Mouse (Mus musculus) hindbrain, embryonic 10.5 days (tissue): ENCODE measurements around the gene Prr5l. TPM values are rescaled to one million over a fixed set of nuclear protein-coding genes. Genes with fewer than 3 reads are reported as not detected.

Source experiments
- DNase-seq: peaks from one replicate; pipeline ENCODE4 v3.0.0-alpha.2; 2017; ENCODE audit warnings: low spot score
- H3K27ac ChIP-seq: fragments of 300-500 bp; sonication (generic); 2 replicates; pipeline ENCODE4 v1.5.1; 2016; ENCODE audit warnings: mild to moderate bottlenecking, moderate library complexity
- H3K27me3 ChIP-seq: fragments of 300-500 bp; sonication (generic); 2 replicates; pipeline ENCODE4 v1.6.1; 2016; ENCODE audit warnings: mild to moderate bottlenecking; ENCODE audit not compliant: poor library complexity, insufficient read depth, severe bottlenecking
- H3K36me3 ChIP-seq: fragments of 300-500 bp; sonication (generic); 2 replicates; pipeline ENCODE4 v1.6.1; 2016; ENCODE audit warnings: mild to moderate bottlenecking, moderate library complexity
- H3K4me1 ChIP-seq: fragments of 300-500 bp; sonication (generic); replicated peaks from 2 replicates; pipeline ENCODE4 v1.6.1; 2016; ENCODE audit warnings: mild to moderate bottlenecking
- H3K4me3 ChIP-seq: fragments of 300-500 bp; sonication (generic); 2 replicates; pipeline ENCODE4 v1.5.1; 2016; ENCODE audit warnings: mild to moderate bottlenecking, moderate library complexity
- H3K9me3 ChIP-seq: fragments of 300-500 bp; sonication (generic); 2 replicates; pipeline ENCODE4 v1.6.1; 2016; ENCODE audit warnings: mild to moderate bottlenecking, moderate library complexity
- WGBS: fragments of 180-500 bp; shearing (Covaris S2); methylation state at CpG from one replicate; pipeline ENCODE4 v1.1.7; 2016; 5-methylcytosine and 5-hydroxymethylcytosine counted together
- polyA plus RNA-seq: library from polyadenylated mRNA; unstranded; fragments of >200 nt; fragmentation: Nextera tagmentation; extraction: Ambion mirVana; gene quantifications from 2 replicates; pipeline ENCODE4 v1.2.1, GENCODE M21; 2016

The Prr5l gene
- polyA plus RNA-seq, 1 experiment from 2014 or later = 17.8 TPM

DNA sequence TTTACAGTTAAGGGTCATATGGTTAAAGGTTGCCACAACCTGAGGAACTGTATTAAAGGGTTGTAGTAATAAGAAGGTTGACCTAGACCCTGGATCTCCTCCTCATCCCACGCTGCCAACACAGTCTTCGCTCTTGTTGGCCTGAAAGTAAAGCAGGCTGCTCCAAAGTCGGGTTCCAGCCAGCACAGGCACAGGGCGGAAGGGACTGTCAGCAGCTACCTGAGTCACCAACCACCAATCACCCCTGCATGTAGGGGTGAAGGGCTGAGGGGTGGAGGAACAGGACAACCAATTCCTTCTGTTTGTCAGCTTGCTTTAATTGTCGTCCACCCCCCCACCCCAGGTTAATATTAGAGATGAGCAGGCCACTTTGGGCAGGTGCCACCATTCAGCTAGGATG, 119.3 kb downstream of the Prr5l start:
- Histone ChIP-seq H3K4me1 (peaks cover 15% of the 10 kb centered on the region), H3K9me3 (no peaks in the 10 kb centered on the region), H3K36me3 (peaks cover 18% of the 10 kb centered on the region; the same call in 1 of the 2 replicates), H3K4me3 (no peak overlapping the region), H3K27me3 (no peaks in the 10 kb centered on the region), H3K27ac (no peak overlapping the region)
- DNase-seq = no peak
- 90% methylated on average over 5 of the region's 5 CpGs for WGBS

DNA sequence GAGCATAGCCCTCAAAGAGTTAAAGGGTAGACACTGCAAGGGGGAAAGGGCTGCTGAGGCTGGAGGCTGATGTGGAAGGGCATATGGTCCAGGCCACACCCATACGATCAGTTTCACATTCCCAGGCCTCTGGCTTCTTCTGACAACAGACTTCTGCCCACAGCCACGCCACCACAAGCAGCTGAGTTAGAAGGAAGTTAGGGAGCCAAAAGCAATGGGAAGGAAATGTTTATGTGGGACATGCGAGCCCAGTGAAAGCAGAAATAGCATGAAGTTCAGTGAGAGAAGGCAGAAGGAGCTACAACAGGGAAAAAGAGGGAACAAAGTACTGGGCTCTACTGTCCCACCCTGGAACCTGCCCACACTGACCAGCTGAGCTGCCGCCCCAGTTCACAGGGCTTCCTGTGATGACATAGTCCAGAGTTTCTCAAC, 119.9 kb downstream of the Prr5l start:
- DNase-seq = no peak
- Histone ChIP-seq H3K27me3 (no peaks in the 10 kb centered on the region), H3K4me3 (no peak overlapping the region), H3K4me1 (peaks cover 15% of the 10 kb centered on the region), H3K9me3 (no peaks in the 10 kb centered on the region), H3K36me3 (peaks cover 19% of the 10 kb centered on the region; the same call in 1 of the 2 replicates), H3K27ac (peak overlapping the region; percentile 26; the same call in 1 of the 2 replicates)
- WGBS = 70% methylated on average over 4 of the region's 4 CpGs

DNA sequence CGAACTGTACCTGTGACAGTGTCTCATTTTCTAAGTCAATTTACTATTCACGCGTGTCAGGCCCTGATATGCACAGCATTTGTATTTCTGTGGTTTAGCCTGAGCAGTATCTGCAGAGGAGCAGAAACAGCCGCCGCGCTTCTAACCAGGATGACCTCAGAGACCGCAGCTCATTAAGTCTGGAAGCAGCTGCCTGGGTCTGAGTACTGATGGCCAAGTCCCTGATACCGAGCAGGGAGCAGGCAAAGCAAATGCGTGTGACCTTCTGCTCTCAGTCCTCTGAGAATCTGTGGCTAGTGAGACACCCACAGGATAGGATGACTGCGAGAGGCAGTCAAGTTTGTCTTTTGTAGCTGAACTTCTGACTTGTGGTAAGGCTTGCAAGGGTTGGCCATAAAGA, 120.4 kb downstream of the Prr5l start:
- DNase-seq = no peak
- Histone ChIP-seq H3K27ac (no peak overlapping the region), H3K9me3 (no peaks in the 10 kb centered on the region), H3K4me1 (peaks cover 17% of the 10 kb centered on the region), H3K27me3 (no peaks in the 10 kb centered on the region), H3K4me3 (no peak overlapping the region), H3K36me3 (peaks cover 17% of the 10 kb centered on the region; the same call in 1 of the 2 replicates)
- 80% methylated on average over 10 of the region's 10 CpGs for WGBS

DNA sequence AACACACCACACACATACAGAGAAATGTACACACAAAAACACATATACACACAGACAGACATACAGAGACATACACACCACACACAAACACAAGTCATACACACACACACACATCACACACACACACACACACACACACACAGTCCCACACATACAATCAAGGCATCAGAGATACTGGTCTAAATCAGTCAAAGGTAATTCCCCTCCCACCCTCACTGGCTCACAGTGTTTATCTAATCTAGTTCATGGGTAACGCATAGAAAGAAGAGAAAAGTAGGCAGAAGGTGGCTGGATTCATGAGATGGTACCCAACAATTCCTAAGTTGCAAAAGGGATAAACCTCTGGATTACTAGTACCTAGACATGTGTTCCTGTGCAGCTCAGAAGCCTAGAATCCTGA, 120.9 kb downstream of the Prr5l start:
- 95% methylated on average over 1 of the region's 1 CpGs for WGBS
- peaks cover 14% of the 10 kb centered on the region; the same call in 1 of the 2 replicates for H3K36me3 ChIP-seq
- H3K4me3 ChIP-seq = no peak overlapping the region
- DNase-seq = no peak
- no peaks in the 10 kb centered on the region for H3K27me3 ChIP-seq
- no peaks in the 10 kb centered on the region for H3K9me3 ChIP-seq
- H3K27ac ChIP-seq = no peak overlapping the region
- H3K4me1 ChIP-seq = peaks cover 18% of the 10 kb centered on the region

DNA sequence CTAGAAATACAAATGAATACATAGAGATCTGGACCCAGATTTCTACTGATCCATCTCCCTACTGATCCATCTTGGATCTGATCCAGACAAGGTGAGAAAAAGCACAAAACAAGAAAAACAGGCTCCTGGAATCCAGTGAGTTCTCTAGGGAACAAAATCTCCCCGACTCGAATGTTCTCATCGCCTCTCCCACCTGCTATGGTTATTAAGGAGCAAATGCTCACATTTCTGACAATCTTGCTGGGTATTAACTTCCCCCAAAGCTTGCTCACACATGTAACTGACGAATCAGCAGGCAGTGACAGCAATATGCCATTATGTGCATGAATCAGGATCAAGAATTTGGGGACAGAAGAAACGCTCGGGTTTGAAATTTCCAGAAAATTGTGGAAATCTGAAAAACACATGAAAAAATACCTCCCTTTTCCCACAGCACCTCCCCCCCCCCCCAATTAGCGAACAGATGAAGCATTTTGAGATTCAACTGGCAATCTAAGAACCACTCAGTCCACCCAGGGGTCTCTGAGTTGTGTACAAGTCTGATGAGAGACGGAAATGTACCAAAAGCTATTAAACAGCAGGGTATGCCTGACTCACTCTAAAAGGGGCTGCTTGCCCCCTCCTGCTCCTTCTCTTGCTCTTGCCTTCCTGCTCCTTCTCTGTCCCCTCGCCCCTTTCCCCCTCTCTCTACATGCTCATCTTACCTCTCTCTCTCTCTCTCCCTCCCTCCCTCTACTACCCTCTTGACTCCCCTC, 123.1 kb downstream of the Prr5l start:
- Histone ChIP-seq H3K27ac (no peak overlapping the region), H3K4me3 (no peak overlapping the region), H3K36me3 (peaks cover 14% of the 10 kb centered on the region; the same call in 1 of the 2 replicates), H3K9me3 (no peaks in the 10 kb centered on the region), H3K27me3 (no peaks in the 10 kb centered on the region), H3K4me1 (peaks cover 39% of the 10 kb centered on the region)
- 71% methylated on average over 9 of the region's 9 CpGs for WGBS
- DNase-seq = no peak

DNA sequence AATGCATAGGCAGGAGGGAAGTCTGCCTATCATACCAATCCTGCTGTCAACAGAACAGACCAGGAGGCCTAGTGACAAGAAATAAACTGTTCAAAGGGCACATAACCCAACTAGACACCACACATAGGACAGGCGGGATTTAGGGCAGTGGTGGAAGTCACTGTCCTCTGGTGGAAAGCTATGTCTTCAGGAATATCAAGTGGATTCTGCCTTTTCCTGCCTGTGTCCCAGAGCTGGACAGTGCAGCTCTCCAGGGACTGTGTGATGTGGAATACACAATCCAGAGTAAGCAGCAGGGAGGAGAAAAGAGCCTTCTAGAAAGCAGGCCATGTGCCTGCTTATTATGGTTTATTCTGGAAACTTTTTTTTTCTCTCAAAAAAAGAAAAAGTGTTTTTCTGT, 125.0 kb downstream of the Prr5l start:
- no peak overlapping the region for H3K27ac ChIP-seq
- no peaks in the 10 kb centered on the region for H3K27me3 ChIP-seq
- peaks cover 4% of the 10 kb centered on the region; the same call in 1 of the 2 replicates for H3K36me3 ChIP-seq
- 87% methylated on average over 1 of the region's 1 CpGs for WGBS
- no peaks in the 10 kb centered on the region for H3K9me3 ChIP-seq
- no peak for DNase-seq
- H3K4me1 ChIP-seq = peaks cover 47% of the 10 kb centered on the region
- no peak overlapping the region for H3K4me3 ChIP-seq

DNA sequence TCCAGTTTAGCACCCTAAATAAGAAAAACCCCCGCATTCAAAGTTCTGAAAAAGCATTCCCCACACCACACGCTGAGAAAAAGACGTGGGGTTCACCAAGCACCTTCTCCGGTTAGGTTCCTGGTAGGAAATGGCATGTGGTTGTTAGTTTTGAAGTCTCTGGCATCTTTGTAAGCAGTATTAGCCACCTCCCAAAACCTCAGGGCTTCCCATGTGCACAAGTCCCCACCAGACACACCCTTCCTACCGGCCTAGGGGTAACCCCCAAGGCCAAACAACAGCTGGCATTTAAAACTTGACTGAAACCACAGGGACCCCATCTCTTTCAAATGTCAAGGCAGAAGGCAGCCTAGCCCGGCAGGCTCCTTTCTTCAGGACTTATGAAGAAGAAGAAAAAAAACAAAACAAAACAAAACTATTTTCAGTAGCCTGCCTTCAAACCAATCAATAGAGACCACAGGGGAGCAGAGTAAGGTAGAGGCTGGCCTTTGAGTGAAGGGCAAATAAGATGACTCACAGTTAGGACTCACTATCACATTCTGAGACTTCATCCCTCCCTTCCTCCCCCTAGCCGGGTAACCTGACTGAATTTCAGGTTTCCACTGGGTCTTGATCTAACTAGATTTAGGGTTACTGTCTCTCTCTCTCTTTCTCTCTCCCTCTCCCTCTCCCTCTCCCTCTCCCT, 126.6 kb downstream of the Prr5l start:
- Histone ChIP-seq H3K9me3 (no peaks in the 10 kb centered on the region), H3K36me3 (peaks cover 3% of the 10 kb centered on the region; the same call in 1 of the 2 replicates), H3K27me3 (no peaks in the 10 kb centered on the region), H3K4me3 (no peak overlapping the region), H3K4me1 (peaks cover 50% of the 10 kb centered on the region), H3K27ac (peak overlapping the region; percentile 31; the same call in 1 of the 2 replicates)
- DNase-seq = no peak
- WGBS = 22% methylated on average over 7 of the region's 7 CpGs

DNA sequence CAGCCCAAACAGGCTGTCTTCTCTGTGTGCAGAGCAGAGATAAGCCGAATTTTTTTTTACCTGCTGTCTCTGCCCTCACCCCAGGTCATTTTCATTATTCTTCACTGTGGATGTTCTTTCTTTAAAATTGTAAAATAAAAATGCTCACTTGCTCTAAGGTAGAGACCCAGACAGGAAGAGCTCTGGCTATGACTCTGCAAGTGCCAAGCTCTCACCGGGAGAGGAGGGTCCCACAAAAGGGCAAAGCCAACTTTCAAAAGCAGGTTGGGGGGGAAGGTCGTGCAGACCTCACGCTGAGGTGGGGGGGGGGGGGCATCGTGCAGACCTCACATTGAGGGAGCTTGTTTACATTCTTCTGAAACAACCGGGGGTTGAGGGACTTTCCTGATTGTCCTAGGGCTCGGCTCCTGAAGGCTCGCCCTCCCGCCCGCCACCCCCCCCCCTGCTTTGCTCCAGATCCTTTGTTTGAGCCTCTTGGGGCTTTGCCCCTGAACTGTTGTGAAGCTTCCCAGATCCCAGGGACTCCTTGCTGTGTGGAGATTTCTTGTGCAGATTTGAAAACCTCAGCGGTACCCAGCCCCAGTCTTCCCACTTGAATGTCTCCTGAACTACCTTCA, 127.8 kb downstream of the Prr5l start:
- WGBS = 2% methylated on average over 11 of the region's 11 CpGs
- DNase-seq = peak; percentile 40
- Histone ChIP-seq H3K9me3 (no peaks in the 10 kb centered on the region), H3K36me3 (peaks cover 3% of the 10 kb centered on the region; the same call in 1 of the 2 replicates), H3K4me3 (peak overlapping the region; percentile 40), H3K27ac (peak overlapping the region; percentile 84), H3K4me1 (peaks cover 56% of the 10 kb centered on the region), H3K27me3 (no peaks in the 10 kb centered on the region)

DNA sequence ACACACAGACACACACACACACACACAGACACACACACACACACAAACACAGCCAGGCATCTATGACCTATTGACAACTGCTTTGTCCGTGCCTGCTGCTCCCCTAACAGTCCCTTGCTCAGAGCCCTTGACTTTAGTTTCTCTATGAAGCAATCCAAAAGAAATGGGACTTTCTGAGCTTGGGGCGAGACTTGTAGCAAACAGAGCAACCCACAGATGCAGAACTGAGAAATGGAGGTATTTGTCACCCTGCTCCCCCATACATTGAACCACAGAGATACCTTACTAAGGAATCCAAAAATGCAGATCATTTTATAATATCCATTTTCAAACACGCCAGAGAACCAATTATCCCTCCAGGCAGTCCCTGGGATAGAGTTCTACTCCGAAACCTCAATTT, 128.4 kb downstream of the Prr5l start:
- H3K36me3 ChIP-seq = peaks cover 3% of the 10 kb centered on the region; the same call in 1 of the 2 replicates
- WGBS = 44% methylated on average over 4 of the region's 4 CpGs
- H3K27ac ChIP-seq = peak overlapping the region; percentile 84; the same call in 1 of the 2 replicates
- H3K9me3 ChIP-seq = no peaks in the 10 kb centered on the region
- DNase-seq = no peak
- no peak overlapping the region for H3K4me3 ChIP-seq
- no peaks in the 10 kb centered on the region for H3K27me3 ChIP-seq
- peaks cover 53% of the 10 kb centered on the region for H3K4me1 ChIP-seq

DNA sequence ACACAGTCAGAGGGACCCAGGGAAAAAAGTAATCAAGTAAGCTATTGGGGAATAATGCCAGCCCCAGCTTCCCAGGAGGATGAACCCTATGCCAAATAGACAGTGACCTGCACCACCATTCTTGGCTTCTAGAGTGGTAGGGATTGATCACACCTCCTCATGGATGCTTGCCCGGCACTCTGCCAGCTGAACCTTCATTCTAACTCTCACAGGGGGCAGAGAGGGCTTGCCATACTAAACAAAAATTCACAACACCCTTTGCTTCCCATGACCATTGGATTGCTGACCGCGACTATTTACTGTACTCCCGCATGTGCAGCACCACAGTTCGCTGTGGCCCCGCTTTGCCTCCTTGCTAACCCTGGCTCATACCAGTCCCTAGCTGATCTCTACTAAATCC, 129.8 kb downstream of the Prr5l start:
- Histone ChIP-seq H3K27ac (no peak overlapping the region), H3K27me3 (no peaks in the 10 kb centered on the region), H3K4me3 (no peak overlapping the region), H3K36me3 (no peaks in the 10 kb centered on the region), H3K4me1 (peaks cover 53% of the 10 kb centered on the region), H3K9me3 (no peaks in the 10 kb centered on the region)
- 91% methylated on average over 6 of the region's 6 CpGs for WGBS
- no peak for DNase-seq

DNA sequence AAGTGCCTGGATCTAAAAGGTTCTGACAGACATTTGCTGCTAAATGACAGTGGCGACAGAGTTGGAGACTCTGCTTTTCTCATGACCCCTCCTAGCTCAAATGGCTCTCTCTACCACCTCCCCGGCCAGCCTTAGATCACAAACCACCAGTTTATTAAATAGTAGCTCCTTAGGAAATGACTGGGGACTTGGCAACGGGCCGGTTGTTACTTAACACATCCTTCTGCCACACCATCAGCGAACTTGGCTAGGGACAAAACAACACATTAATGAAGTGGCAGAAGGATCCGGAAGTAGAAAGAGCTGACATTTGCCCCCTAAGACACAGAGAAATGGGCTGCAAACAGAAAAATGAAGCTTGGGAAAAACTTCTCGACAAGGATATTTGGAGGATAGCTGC, 130.4 kb downstream of the Prr5l start:
- 86% methylated on average over 7 of the region's 7 CpGs for WGBS
- DNase-seq = no peak
- Histone ChIP-seq H3K27me3 (no peaks in the 10 kb centered on the region), H3K27ac (no peak overlapping the region), H3K4me1 (peaks cover 50% of the 10 kb centered on the region), H3K36me3 (no peaks in the 10 kb centered on the region), H3K4me3 (no peak overlapping the region), H3K9me3 (no peaks in the 10 kb centered on the region)

DNA sequence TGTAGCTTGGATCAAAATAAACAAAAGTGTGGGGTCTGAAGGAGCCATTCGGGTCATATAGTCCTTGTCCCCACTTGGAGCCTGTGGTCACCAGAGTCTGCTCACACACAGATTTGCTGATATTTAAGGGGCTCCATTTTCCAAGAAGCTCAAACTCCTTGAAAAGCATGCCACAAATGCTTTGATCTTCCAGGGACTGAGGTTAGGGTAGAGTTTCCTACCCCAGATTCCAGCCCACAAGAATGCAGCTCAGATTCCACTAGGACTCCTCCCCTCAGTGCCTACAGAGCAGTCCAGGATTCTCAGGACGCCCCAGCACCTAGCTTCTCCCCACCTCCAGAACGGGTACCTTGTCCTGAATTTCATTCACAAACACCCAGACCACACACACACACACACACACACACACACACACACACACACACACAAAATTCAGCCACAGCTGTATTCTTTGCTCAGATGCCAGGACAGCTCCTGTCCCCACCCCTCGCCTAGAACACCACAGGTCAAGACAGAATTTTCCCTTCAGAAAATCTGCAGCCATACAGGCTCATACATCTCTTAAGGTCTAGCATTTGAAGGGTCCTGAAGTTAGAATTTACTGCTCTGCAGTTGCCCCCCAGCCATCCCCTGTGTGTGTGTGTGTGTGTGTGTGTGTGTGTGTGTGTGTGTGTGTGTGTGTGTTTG, 131.4 kb downstream of the Prr5l start:
- Histone ChIP-seq H3K27ac (peak overlapping the region; percentile 66), H3K4me1 (peaks cover 45% of the 10 kb centered on the region), H3K9me3 (no peaks in the 10 kb centered on the region), H3K4me3 (no peak overlapping the region), H3K36me3 (0 out of 2 replicates have a peak, but pooled peaks cover 5% of the 10 kb centered on the region), H3K27me3 (no peaks in the 10 kb centered on the region)
- peak; percentile 27 for DNase-seq
- 37% methylated on average over 4 of the region's 4 CpGs for WGBS
